Mouse (Mus musculus): ENCODE measurements at regions not wholly inside any gene's neighbourhood (a gene's known extent, or its start where the extent isn't known, plus 50 kb on each side); places are given as distances from the start of the nearest gene placed in this dataset.

GRCm38 (mm10) chr9:41449233-41449632, 287.7 kb upstream of the Ubash3b start:
- peak; percentile 60 for DNase-seq (ENCODE audit: low spot score)
- Histone ChIP-seq H3K36me3 (ENCODE audit: control insufficient read depth, insufficient read depth, low read length) (no peaks in the 10 kb centered on the region), H3K27ac (replicated peaks; ENCODE audit: low read depth, low read length) (no peak overlapping the region; the same call in 1 of the 2 replicates), H3K4me1 (ENCODE audit: control insufficient read depth, insufficient read depth, low read length) (peaks cover 39% of the 10 kb centered on the region), H3K9ac (ENCODE audit: low read depth, low read length, severe bottlenecking) (no peak overlapping the region), H3K4me2 (replicated peaks; ENCODE audit: low read depth, low read length, severe bottlenecking) (no peak overlapping the region), H3K4me3 (replicated peaks; ENCODE audit: low read length) (no peak overlapping the region), H3K9me3 (ENCODE audit: control insufficient read depth, low read length) (no peaks in the 10 kb centered on the region), H3K27me3 (ENCODE audit: control insufficient read depth, insufficient read depth, low read length) (no peaks in the 10 kb centered on the region)
- ATAC-seq (ENCODE audit: low FRiP score, low read depth), result no peak
- TF ChIP-seq POLR2A (IDR thresholded peaks at IDR 0.05; ENCODE audit: borderline replicate concordance, extremely low read depth, insufficient read depth, insufficient read length), result no peak
- 22% methylated on average over 4 of the region's 4 CpGs for WGBS

GRCm38 (mm10) chr9:41447902-41448301, 286.4 kb upstream of the Ubash3b start:
- Histone ChIP-seq H3K4me1 (ENCODE audit: control insufficient read depth, insufficient read depth, low read length) (peaks cover 39% of the 10 kb centered on the region), H3K36me3 (ENCODE audit: control insufficient read depth, insufficient read depth, low read length) (no peaks in the 10 kb centered on the region), H3K27ac (replicated peaks; ENCODE audit: low read depth, low read length) (peak overlapping the region; percentile 90), H3K4me2 (replicated peaks; ENCODE audit: low read depth, low read length, severe bottlenecking) (peak overlapping the region; percentile 33; the same call in 1 of the 2 replicates), H3K9me3 (ENCODE audit: control insufficient read depth, low read length) (no peaks in the 10 kb centered on the region), H3K4me3 (replicated peaks; ENCODE audit: low read length) (no peak overlapping the region), H3K27me3 (ENCODE audit: control insufficient read depth, insufficient read depth, low read length) (no peaks in the 10 kb centered on the region), H3K9ac (ENCODE audit: low read depth, low read length, severe bottlenecking) (no peak overlapping the region)
- ATAC-seq (ENCODE audit: low FRiP score, low read depth) (no peak), DNase-seq (ENCODE audit: low spot score) (no peak)
- no peak for TF ChIP-seq POLR2A (IDR thresholded peaks at IDR 0.05; ENCODE audit: borderline replicate concordance, extremely low read depth, insufficient read depth, insufficient read length)
- 61% methylated on average over 8 of the region's 8 CpGs for WGBS

GRCm38 (mm10) chr9:41447211-41447875, 285.8 kb upstream of the Ubash3b start:
- ATAC-seq (ENCODE audit: low FRiP score, low read depth), result peak; percentile 74
- 0 out of 2 replicates have a peak overlapping the region, but pooled peaks have one; percentile 28 for H3K9ac ChIP-seq (ENCODE audit: low read depth, low read length, severe bottlenecking)

GRCm38 (mm10) chr9:41446431-41447203, 285.1 kb upstream of the Ubash3b start:
- Histone ChIP-seq H3K9me3 (ENCODE audit: control insufficient read depth, low read length) (no peaks in the 10 kb centered on the region), H3K4me2 (replicated peaks; ENCODE audit: low read depth, low read length, severe bottlenecking) (no peak overlapping the region; the same call in 1 of the 2 replicates), H3K4me1 (ENCODE audit: control insufficient read depth, insufficient read depth, low read length) (peaks cover 35% of the 10 kb centered on the region), H3K4me3 (replicated peaks; ENCODE audit: low read length) (no peak overlapping the region), H3K9ac (ENCODE audit: low read depth, low read length, severe bottlenecking) (no peak overlapping the region), H3K36me3 (ENCODE audit: control insufficient read depth, insufficient read depth, low read length) (no peaks in the 10 kb centered on the region), H3K27ac (replicated peaks; ENCODE audit: low read depth, low read length) (peak overlapping the region; percentile 90), H3K27me3 (ENCODE audit: control insufficient read depth, insufficient read depth, low read length) (no peaks in the 10 kb centered on the region)
- DNase-seq (ENCODE audit: low spot score) (no peak), ATAC-seq (ENCODE audit: low FRiP score, low read depth) (no peak)
- no peak for TF ChIP-seq POLR2A (IDR thresholded peaks at IDR 0.05; ENCODE audit: borderline replicate concordance, extremely low read depth, insufficient read depth, insufficient read length)
- WGBS, result 51% methylated on average over 9 of the region's 9 CpGs

More at GRCm38 (mm10) chr9:41447211-41447875, 285.8 kb upstream of the Ubash3b start:
- Histone ChIP-seq H3K36me3 (ENCODE audit: control insufficient read depth, insufficient read depth, low read length) (no peaks in the 10 kb centered on the region), H3K27me3 (ENCODE audit: control insufficient read depth, insufficient read depth, low read length) (no peaks in the 10 kb centered on the region), H3K4me1 (ENCODE audit: control insufficient read depth, insufficient read depth, low read length) (peaks cover 39% of the 10 kb centered on the region), H3K9me3 (ENCODE audit: control insufficient read depth, low read length) (no peaks in the 10 kb centered on the region), H3K27ac (replicated peaks; ENCODE audit: low read depth, low read length) (peak overlapping the region; percentile 90), H3K4me3 (replicated peaks; ENCODE audit: low read length) (no peak overlapping the region), H3K4me2 (replicated peaks; ENCODE audit: low read depth, low read length, severe bottlenecking) (peak overlapping the region; percentile 33)
- 16% methylated on average over 12 of the region's 12 CpGs for whole genome bisulfite sequencing
- TF ChIP-seq POLR2A (IDR thresholded peaks at IDR 0.05; ENCODE audit: borderline replicate concordance, extremely low read depth, insufficient read depth, insufficient read length), result no peak
- DNase-seq (ENCODE audit: low spot score), result peak; percentile 81

- H3K4me1 ChIP-seq (ENCODE audit: control insufficient read depth, insufficient read depth, low read length), result peaks cover 10% of the 10 kb centered on the region
- DNase-seq (ENCODE audit: low spot score) (no peak), ATAC-seq (ENCODE audit: low FRiP score, low read depth) (no peak)
- no peak overlapping the region for H3K9ac ChIP-seq (ENCODE audit: low read depth, low read length, severe bottlenecking)
- H3K36me3 ChIP-seq (ENCODE audit: control insufficient read depth, insufficient read depth, low read length), result no peaks in the 10 kb centered on the region
- TF ChIP-seq POLR2A (IDR thresholded peaks at IDR 0.05; ENCODE audit: borderline replicate concordance, extremely low read depth, insufficient read depth, insufficient read length), result no peak
- H3K27ac ChIP-seq (replicated peaks; ENCODE audit: low read depth, low read length), result no peak overlapping the region
- H3K4me2 ChIP-seq (replicated peaks; ENCODE audit: low read depth, low read length, severe bottlenecking), result no peak overlapping the region
- H3K9me3 ChIP-seq (ENCODE audit: control insufficient read depth, low read length), result peaks cover 16% of the 10 kb centered on the region
- 86% methylated on average over 3 of the region's 3 CpGs for WGBS
- H3K4me3 ChIP-seq (replicated peaks; ENCODE audit: low read length), result no peak overlapping the region
- no peaks in the 10 kb centered on the region for H3K27me3 ChIP-seq (ENCODE audit: control insufficient read depth, insufficient read depth, low read length)
These were observed 280.9 kb upstream of the Ubash3b start for GRCm38 (mm10) chr9:41442418-41442817.

Data from limb, embryonic 14.5 days (tissue).